Mouse (Mus musculus) liver, embryonic 14.5 days (tissue): ENCODE measurements around the gene Gm36028.

Experiments used
- CTCF ChIP-seq: IDR thresholded peaks from 2 replicates; pipeline ENCODE4 v1.5.1; 2016; ENCODE audit warnings: antibody characterized with exemption, low read depth, control low read depth
- EP300 ChIP-seq: IDR thresholded peaks from 2 replicates; pipeline ENCODE4 v1.6.1; 2016; ENCODE audit warnings: antibody characterized with exemption, low read depth

DNA sequence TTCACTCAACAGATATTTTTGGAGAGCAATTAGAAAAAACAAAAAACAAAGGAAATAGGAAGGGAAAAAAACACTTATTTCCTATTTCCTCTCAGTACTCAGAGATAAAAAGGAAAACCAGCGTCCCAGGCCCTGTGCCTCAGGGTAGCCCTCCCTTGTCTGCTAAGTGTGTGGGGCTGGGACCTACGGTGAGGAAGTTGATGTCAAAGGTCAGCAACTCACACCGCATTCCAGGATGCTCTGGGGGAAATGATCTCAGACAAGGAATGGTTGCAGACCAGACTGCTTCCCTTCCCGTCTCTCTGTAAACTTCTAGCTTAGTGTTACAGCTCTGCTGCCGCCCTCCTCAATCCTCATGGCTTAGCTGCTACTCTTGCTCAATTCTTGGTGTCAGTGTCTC lies 9.6 kb downstream of the Gm36028 start:
- TF ChIP-seq EP300 (no peak), CTCF (no peak)
